Mouse (Mus musculus) E14TG2a.4 (cell line): ENCODE measurements around the gene Ifrd1.
A peak's percentile ranks its signal among the peaks of the same experiment; 100 is the strongest.

Source experiments
- CTCF ChIP-seq: conservative IDR thresholded peaks from 2 replicates; pipeline ENCODE4 v1.5.1; 2014; ENCODE audit warnings: low read length
- NANOG ChIP-seq: IDR thresholded peaks from 2 replicates; pipeline ENCODE4 v1.6.1; 2014; ENCODE audit warnings: borderline replicate concordance, low read length, mixed read lengths

DNA sequence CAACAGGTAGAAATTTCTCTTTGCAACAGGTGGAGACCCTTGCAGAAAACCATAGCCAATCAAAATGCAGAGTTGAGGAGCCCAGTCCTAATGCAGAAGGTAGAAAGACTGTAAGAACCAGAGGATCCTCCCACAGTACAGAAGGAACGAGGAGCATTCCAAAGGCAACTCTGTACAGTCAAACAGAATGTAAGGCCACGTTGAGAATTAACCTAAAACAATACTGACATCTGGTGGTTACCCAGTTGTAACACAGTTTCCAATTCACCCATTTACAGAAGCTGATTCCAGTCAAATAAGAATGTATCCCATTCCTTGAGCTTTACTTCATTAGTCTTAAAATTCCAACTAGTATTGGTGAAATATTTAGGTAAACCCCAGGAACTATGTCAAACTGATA, 83.7 kb downstream of the Ifrd1 start:
- TF ChIP-seq CTCF (peak; percentile 55), NANOG (no peak)
